Mouse (Mus musculus) liver, embryonic 14.5 days (tissue): Measurements from ENCODE around the gene Cspg5. TPM values are rescaled to one million over a fixed set of nuclear protein-coding genes. Genes with fewer than 3 reads are reported as not detected.

Experiments
- ATAC-seq: fragments of 200-750 bp; cut with Nextera tagmentation; 2 replicates; pipeline ENCODE4 v1.8.0; 2017; ENCODE audit warnings: moderate number of reproducible peaks, mild to moderate bottlenecking, moderate library complexity; ENCODE audit not compliant: insufficient read depth
- DNase-seq, 3 experiments: peaks; one replicate each; pipeline ENCODE4 v3.0.0-alpha.2; 2012 to 2013; ENCODE audit warnings: low read depth in 3 of 3, low spot score in 3 of 3
- H3K27ac ChIP-seq: fragments of 300-500 bp; sonication (generic); 2 replicates; pipeline ENCODE4 v1.5.1; 2014; ENCODE audit warnings: moderate library complexity, mild to moderate bottlenecking, control low read depth, inconsistent platforms
- H3K27me3 ChIP-seq: fragments of 300-500 bp; sonication (generic); 2 replicates; pipeline ENCODE4 v1.6.1; 2014; ENCODE audit warnings: mild to moderate bottlenecking, low read length, moderate library complexity; ENCODE audit not compliant: control insufficient read depth, insufficient read depth
- H3K36me3 ChIP-seq: fragments of 300-500 bp; sonication (generic); replicated peaks from 2 replicates; pipeline ENCODE4 v1.6.1; 2014; ENCODE audit warnings: low read depth; ENCODE audit not compliant: control insufficient read depth, insufficient read depth
- H3K4me1 ChIP-seq, 2 experiments: fragments of 200-500 bp in 1 of 2; fragments of 300-500 bp in 1 of 2; sonication (generic) in 1 of 2; replicated peaks; 2 replicates each; pipeline ENCODE4 v1.6.1; 2012 to 2014; ENCODE audit warnings: antibody characterized with exemption in 1 of 2, inconsistent platforms in 1 of 2, low read length in 1 of 2; ENCODE audit not compliant: control insufficient read depth in 2 of 2, insufficient read depth in 2 of 2
- H3K4me2 ChIP-seq: fragments of 300-500 bp; sonication (generic); 2 replicates; pipeline ENCODE4 v1.6.1; 2014; ENCODE audit warnings: low read depth, mild to moderate bottlenecking, control low read depth, moderate library complexity
- H3K4me3 ChIP-seq, 2 experiments: fragments of 200-500 bp in 1 of 2; fragments of 300-500 bp in 1 of 2; sonication (generic) in 1 of 2; 2 replicates each; pipeline ENCODE4 v1.5.1; 2012 to 2014; ENCODE audit warnings: low read depth in 2 of 2, low read length in 2 of 2, mild to moderate bottlenecking in 2 of 2, control low read depth in 1 of 2, inconsistent platforms in 1 of 2, moderate library complexity in 1 of 2; ENCODE audit not compliant: insufficient read depth in 1 of 2
- H3K9ac ChIP-seq: fragments of 300-500 bp; sonication (generic); replicated peaks from 2 replicates; pipeline ENCODE4 v1.6.1; 2014; ENCODE audit warnings: mild to moderate bottlenecking, control low read depth, moderate library complexity
- H3K9me3 ChIP-seq: fragments of 300-500 bp; sonication (generic); 2 replicates; pipeline ENCODE4 v1.6.1; 2016; ENCODE audit warnings: low read length, mixed read lengths; ENCODE audit not compliant: control insufficient read depth
- CTCF ChIP-seq: IDR thresholded peaks from 2 replicates; pipeline ENCODE4 v1.5.1; 2016; ENCODE audit warnings: antibody characterized with exemption, low read depth, control low read depth
- EP300 ChIP-seq: IDR thresholded peaks from 2 replicates; pipeline ENCODE4 v1.6.1; 2016; ENCODE audit warnings: antibody characterized with exemption, low read depth
- WGBS: fragments of 180-500 bp; shearing (Covaris S2); extraction: QIAGEN DNeasy Blood & Tissue Kit; methylation state at CpG from one replicate; pipeline ENCODE4 v1.1.7; 2014; ENCODE audit not compliant: insufficient replicate concordance; 5-methylcytosine and 5-hydroxymethylcytosine counted together
- polyA plus RNA-seq, 2 experiments: library from polyadenylated mRNA; depleted of rRNA in 1 of 2; stranded (reverse) in 1 of 2; unstranded in 1 of 2; fragments of >200 nt; fragmentation: Nextera tagmentation in 1 of 2; extraction: Ambion mirVana in 1 of 2; gene quantifications; 2 replicates each; pipeline versions ENCODE4 v1.2.1 to v1.2.3; 2012 to 2014

Gene Cspg5
- 0.13 and 0.26 TPM in 2 replicates for polyA plus RNA-seq (2012; rRNA removed)
- polyA plus RNA-seq (2014; fragmentation: Nextera tagmentation; extraction: Ambion mirVana), result 0.11 and 0.13 TPM in 2 replicates

GRCm38 (mm10) chr9:110243221-110243833 is at the start of gene Cspg5:
Gene Cspg5 (plus strand): TSS chr9:110243783.
- no peaks in the 10 kb centered on the region for H3K9me3 ChIP-seq
- ATAC-seq, result no peak

GRCm38 (mm10) chr9:110199870-110200269 is 43.7 kb upstream of the Cspg5 start:
- Histone ChIP-seq H3K4me1 (no peaks in the 10 kb centered on the region), H3K36me3 (peaks cover 40% of the 10 kb centered on the region), H3K27ac (no peak overlapping the region), H3K9ac (no peak overlapping the region), H3K27me3 (no peaks in the 10 kb centered on the region), H3K4me3 (no peak overlapping the region), H3K4me2 (no peak overlapping the region), H3K9me3 (no peaks in the 10 kb centered on the region)
- 57% methylated on average over 2 of the region's 2 CpGs for WGBS
- TF ChIP-seq EP300, result no peak
- no peak for TF ChIP-seq CTCF
- ATAC-seq, result no peak
- no peak for DNase-seq

More at GRCm38 (mm10) chr9:110243221-110243833, at the start of gene Cspg5:
- no peak within 1 kb of the TSS for H3K4me3 ChIP-seq
- peaks cover 23% of the 10 kb centered on the region for H3K27me3 ChIP-seq
- H3K9ac ChIP-seq, result no peak within 1 kb of the TSS
- no peak for DNase-seq
- H3K4me2 ChIP-seq, result peak within 1 kb of the TSS; percentile 70
- 38% methylated on average over 7 of the region's 7 CpGs for WGBS
- H3K36me3 ChIP-seq, result peaks cover 2% of the 10 kb centered on the region; the same call in 1 of the 2 replicates
- TF ChIP-seq CTCF (no peak), EP300 (no peak)
- no peak within 1 kb of the TSS for H3K27ac ChIP-seq
- no peaks in the 10 kb centered on the region; a peak in 1 of 4 replicates for H3K4me1 ChIP-seq

GRCm38 (mm10) chr9:110205526-110206404 is 37.8 kb upstream of the Cspg5 start:
- ATAC-seq, result no peak
- H3K36me3 ChIP-seq, result peaks cover 40% of the 10 kb centered on the region
- no peak overlapping the region for H3K9ac ChIP-seq

GRCm38 (mm10) chr9:110206437-110206836 is 37.1 kb upstream of the Cspg5 start:
- H3K27me3 ChIP-seq, result no peaks in the 10 kb centered on the region
- H3K4me1 ChIP-seq, result no peaks in the 10 kb centered on the region; a peak in 1 of 4 replicates
- TF ChIP-seq CTCF (no peak), EP300 (no peak)
- ATAC-seq (no peak), DNase-seq (no peak)
- H3K4me2 ChIP-seq, result no peak overlapping the region
- H3K4me3 ChIP-seq, result no peak overlapping the region
- no peak overlapping the region for H3K9ac ChIP-seq
- H3K9me3 ChIP-seq, result no peaks in the 10 kb centered on the region
- H3K36me3 ChIP-seq, result peaks cover 37% of the 10 kb centered on the region
- no peak overlapping the region for H3K27ac ChIP-seq
- 80% methylated on average over 2 of the region's 2 CpGs for WGBS

More at GRCm38 (mm10) chr9:110205526-110206404, 37.8 kb upstream of the Cspg5 start:
- Histone ChIP-seq H3K9me3 (no peaks in the 10 kb centered on the region), H3K27me3 (no peaks in the 10 kb centered on the region), H3K4me3 (no peak overlapping the region), H3K4me1 (no peaks in the 10 kb centered on the region; a peak in 1 of 4 replicates), H3K27ac (no peak overlapping the region), H3K4me2 (no peak overlapping the region)
- TF ChIP-seq EP300, result no peak
- no peak for TF ChIP-seq CTCF
- 78% methylated on average over 15 of the region's 15 CpGs for WGBS
- no peak for DNase-seq

GRCm38 (mm10) chr9:110208265-110208664 is 35.3 kb upstream of the Cspg5 start:
- peaks cover 31% of the 10 kb centered on the region for H3K36me3 ChIP-seq

More at GRCm38 (mm10) chr9:110208265-110208664, 35.3 kb upstream of the Cspg5 start:
- Histone ChIP-seq H3K9me3 (no peaks in the 10 kb centered on the region), H3K27ac (no peak overlapping the region), H3K4me3 (no peak overlapping the region), H3K27me3 (no peaks in the 10 kb centered on the region), H3K9ac (no peak overlapping the region), H3K4me1 (no peaks in the 10 kb centered on the region; a peak in 1 of 4 replicates), H3K4me2 (no peak overlapping the region)
- DNase-seq (no peak), ATAC-seq (no peak)
- 72% methylated on average over 7 of the region's 7 CpGs for WGBS
- TF ChIP-seq CTCF (no peak), EP300 (no peak)
